Mouse (Mus musculus) small intestine, adult 2 months (tissue): ENCODE measurements around the gene Tnrc6a.

ENCODE experiments used
- CTCF ChIP-seq: fragments of 200-500 bp; IDR thresholded peaks from 2 replicates; pipeline ENCODE4 v1.5.1; 2012; ENCODE audit warnings: low read depth, mild to moderate bottlenecking, control low read depth, inconsistent platforms, low read length, moderate library complexity, mixed read lengths; ENCODE audit not compliant: insufficient replicate concordance, insufficient read length; ENCODE audit errors: extremely low read depth
- POLR2A ChIP-seq: fragments of 200-500 bp; IDR thresholded peaks from 2 replicates; pipeline ENCODE4 v1.6.1; 2012; ENCODE audit warnings: low read depth, mild to moderate bottlenecking, control low read depth, inconsistent platforms, low read length, moderate library complexity

DNA sequence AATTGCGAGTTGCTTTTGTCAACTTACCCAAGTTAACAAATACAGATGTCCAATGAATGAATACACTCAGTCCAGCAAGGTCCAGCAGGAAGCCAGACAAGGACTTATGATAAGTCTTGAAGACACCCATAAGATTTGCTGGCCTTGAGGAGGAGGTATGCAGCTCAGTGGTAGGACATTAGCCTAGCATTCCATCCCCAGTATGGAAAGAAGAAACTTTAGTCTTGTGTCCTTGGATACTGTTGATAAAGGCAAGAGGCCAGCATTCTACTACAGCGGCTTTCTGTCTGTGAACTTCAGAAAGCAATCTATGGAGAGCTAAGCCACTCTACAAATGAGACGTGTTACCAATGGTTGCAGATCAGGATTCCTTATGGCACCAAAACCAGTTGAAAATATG is 22.4 kb upstream of the Tnrc6a start:
- TF ChIP-seq POLR2A (no peak), CTCF (no peak)
